Mouse (Mus musculus) spleen, adult 2 months (tissue): ENCODE results near the gene Sult1c2. TPM values are rescaled to one million over a fixed set of nuclear protein-coding genes. Genes with fewer than 3 reads are reported as not detected.
"Not testable (repeated sequence)": the region's sequence is repeated elsewhere in the genome, so short reads cannot be mapped to it uniquely, and the experiment has no call there.

Experiments used
- DNase-seq, 2 experiments: peaks; one replicate each; pipeline versions ENCODE4 v3.0.0 to v3.0.0-alpha.2; 2012 to 2021; ENCODE audit warnings: low spot score in 2 of 2, low read depth in 1 of 2
- H3K27ac ChIP-seq: fragments of 200-500 bp; 2 replicates; pipeline ENCODE4 v1.5.1; 2012; ENCODE audit warnings: low read length, inconsistent platforms; ENCODE audit not compliant: insufficient read depth
- H3K27me3 ChIP-seq: fragments of 200-500 bp; 2 replicates; pipeline ENCODE4 v1.6.1; 2012; ENCODE audit warnings: mild to moderate bottlenecking, moderate library complexity, low read length, inconsistent platforms; ENCODE audit not compliant: control insufficient read depth, insufficient read depth
- H3K36me3 ChIP-seq: fragments of 200-500 bp; 2 replicates; pipeline ENCODE4 v1.6.1; 2012; ENCODE audit warnings: mild to moderate bottlenecking, low read length, inconsistent platforms; ENCODE audit not compliant: control insufficient read depth, insufficient read depth
- H3K4me1 ChIP-seq: fragments of 200-500 bp; 2 replicates; pipeline ENCODE4 v1.6.1; 2011; ENCODE audit warnings: inconsistent platforms; ENCODE audit not compliant: control insufficient read depth, insufficient read depth, insufficient read length
- H3K4me3 ChIP-seq: fragments of 200-500 bp; 2 replicates; pipeline ENCODE4 v1.5.1; 2011; ENCODE audit warnings: mild to moderate bottlenecking, inconsistent platforms; ENCODE audit not compliant: insufficient read depth, insufficient read length; ENCODE audit errors: extremely low read depth
- CTCF ChIP-seq: fragments of 200-500 bp; IDR thresholded peaks from 2 replicates; pipeline ENCODE4 v1.5.1; 2011; ENCODE audit warnings: mild to moderate bottlenecking, inconsistent platforms; ENCODE audit not compliant: insufficient read depth, insufficient read length, insufficient replicate concordance; ENCODE audit errors: extremely low read depth
- POLR2A ChIP-seq: fragments of 200-500 bp; IDR thresholded peaks from 2 replicates; pipeline ENCODE4 v1.6.1; 2011; ENCODE audit warnings: low read depth, low read length, inconsistent platforms
- WGBS: fragments of 180-500 bp; shearing (Covaris S2); methylation state at CpG from one replicate; pipeline ENCODE4 v1.1.7; 2018; 5-methylcytosine and 5-hydroxymethylcytosine counted together
- polyA plus RNA-seq: library from polyadenylated mRNA; depleted of rRNA; stranded (reverse); fragments of >200 nt; gene quantifications from 2 replicates; pipeline ENCODE4 v1.2.3, GENCODE M21; 2012; rRNA removed

Gene Sult1c2
- 0.06 TPM in 1 of 2 replicates, not detected in the other for polyA plus RNA-seq

DNA sequence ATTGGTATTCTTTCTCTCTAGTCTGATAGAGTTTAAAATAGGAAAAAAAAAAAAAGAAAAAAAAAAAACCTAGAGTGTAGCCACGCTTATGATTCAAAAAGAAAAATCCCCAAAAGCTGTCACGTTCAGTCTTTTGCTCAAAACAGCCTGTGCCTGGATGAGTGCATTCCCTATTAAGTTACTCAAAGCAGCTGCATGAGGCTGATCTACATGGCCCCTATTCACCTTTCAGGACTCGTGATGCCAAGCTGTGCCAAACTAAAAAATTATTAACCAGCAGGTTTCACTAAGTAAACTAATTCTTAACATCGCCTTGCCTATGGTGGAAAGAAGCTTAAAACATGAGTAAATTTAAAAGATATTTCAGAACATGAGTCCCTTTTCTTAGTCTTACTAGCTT, at the start of gene Sult1c2:
TSS of gene Sult1c2 (minus strand) at position 134 of the 400 bp plus-strand sequence.
- Histone ChIP-seq H3K36me3 (no peaks in the 10 kb centered on the region), H3K4me3 (no peak within 1 kb of the TSS), H3K4me1 (no peaks in the 10 kb centered on the region), H3K27me3 (no peaks in the 10 kb centered on the region), H3K27ac (no peak within 1 kb of the TSS)
- no peak for DNase-seq
- no peak for TF ChIP-seq CTCF
- TF ChIP-seq POLR2A: no peak
- WGBS: 82% methylated on average over 4 of the region's 4 CpGs

DNA sequence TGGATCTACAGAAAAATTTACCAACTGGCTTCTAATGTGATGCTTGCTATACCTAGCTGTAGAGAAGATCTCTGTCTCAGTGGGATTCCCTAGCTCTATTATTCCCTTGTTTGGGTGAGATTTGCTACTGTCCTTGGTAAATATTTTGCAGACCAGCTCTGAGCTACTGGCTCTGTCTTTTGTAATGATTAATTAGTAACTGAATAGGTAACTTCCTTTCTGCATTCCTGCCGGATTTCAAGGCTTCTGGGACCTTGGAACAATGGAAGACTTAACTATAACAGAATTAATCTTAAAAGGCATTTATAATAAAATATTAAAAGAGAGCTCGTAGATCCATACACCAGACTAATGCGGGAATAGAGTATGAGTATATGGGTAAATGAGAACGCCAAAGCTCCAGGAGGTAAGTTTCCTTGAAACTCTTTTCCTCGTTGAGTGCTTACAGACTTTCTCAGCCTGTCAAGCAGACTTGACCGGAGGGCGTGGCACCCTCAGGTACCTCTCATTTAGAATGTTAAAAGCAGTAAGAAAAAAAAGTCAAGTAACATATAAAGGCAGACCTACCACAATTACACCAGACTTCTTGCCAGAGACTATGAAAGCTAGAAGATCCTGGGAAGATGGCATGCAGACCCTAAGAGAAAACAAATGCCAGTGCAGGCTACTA, 33.0 kb upstream of the Sult1c2 start:
- WGBS: 82% methylated on average over 7 of the region's 7 CpGs
- H3K27ac ChIP-seq, H3K4me1 ChIP-seq, DNase-seq, H3K27me3 ChIP-seq, H3K36me3 ChIP-seq, H3K4me3 ChIP-seq: not testable (repeated sequence)

DNA sequence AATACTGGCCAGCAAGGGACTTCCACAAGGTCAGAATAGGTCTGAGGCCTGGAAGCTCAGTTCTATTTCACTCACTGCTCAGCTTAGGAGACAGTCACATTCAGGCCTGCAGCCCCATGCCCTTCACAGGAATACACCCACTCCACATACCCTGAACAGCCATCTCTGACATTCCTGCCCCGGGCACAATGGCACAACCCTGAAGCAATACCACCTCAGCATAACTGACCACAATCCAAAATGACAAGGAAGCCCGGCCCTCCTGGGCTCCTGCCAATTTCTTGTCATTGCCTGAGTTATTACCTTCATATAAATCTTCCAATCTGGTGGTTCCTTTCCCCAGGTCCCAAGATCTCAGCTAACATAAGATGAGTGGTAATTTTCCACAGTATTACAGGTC, 28.3 kb upstream of the Sult1c2 start:
- no peak for DNase-seq
- H3K27me3 ChIP-seq: no peaks in the 10 kb centered on the region
- TF ChIP-seq POLR2A (no peak), CTCF (no peak)
- no peak overlapping the region for H3K27ac ChIP-seq
- 67% methylated on average over 2 of the region's 2 CpGs for WGBS
- H3K36me3 ChIP-seq: no peaks in the 10 kb centered on the region
- no peaks in the 10 kb centered on the region for H3K4me1 ChIP-seq
- no peak overlapping the region for H3K4me3 ChIP-seq

DNA sequence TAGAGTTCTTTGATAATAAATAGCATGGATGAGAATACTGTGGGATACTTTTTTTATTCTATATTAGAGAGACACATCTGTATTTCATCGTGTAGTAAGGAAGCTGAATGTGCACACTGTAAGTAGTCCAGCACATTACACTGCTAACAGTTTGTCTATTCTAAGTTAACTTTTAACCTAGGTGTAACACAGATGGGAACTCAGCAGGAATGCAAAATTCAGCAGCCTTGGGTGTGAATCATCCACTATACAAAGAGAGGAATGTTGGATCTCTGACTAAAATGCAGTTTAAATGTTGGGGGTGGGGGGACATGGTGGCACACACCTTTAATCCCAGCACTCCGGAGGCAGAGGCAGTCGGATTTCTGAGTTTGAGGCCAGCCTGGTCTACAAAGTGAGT, 26.1 kb upstream of the Sult1c2 start:
- Histone ChIP-seq H3K36me3 (no peaks in the 10 kb centered on the region), H3K4me3 (no peak overlapping the region), H3K27ac (no peak overlapping the region), H3K4me1 (no peaks in the 10 kb centered on the region), H3K27me3 (no peaks in the 10 kb centered on the region)
- TF ChIP-seq CTCF: no peak
- no peak for TF ChIP-seq POLR2A
- DNase-seq: no peak
- 83% methylated on average over 3 of the region's 3 CpGs for WGBS

DNA sequence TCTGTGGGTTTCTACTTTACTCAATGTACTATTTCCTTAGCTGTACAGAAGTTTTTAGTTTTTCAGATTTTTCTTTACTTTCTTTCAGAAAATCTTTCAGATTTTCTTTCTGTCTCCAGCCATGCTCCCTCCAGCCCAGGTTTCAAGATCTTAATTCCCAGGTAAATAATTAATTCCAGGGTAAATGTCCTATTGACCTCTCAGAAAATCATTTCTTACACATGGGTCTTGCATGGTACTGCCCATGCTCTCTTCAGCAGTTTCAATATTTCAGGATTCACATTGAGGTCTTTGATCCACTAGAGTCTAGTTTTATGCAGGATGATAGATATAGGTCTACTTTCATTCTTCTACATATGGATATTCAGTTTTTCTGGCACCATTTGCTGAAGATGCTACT, 23.8 kb upstream of the Sult1c2 start:
- no peaks in the 10 kb centered on the region for H3K36me3 ChIP-seq
- TF ChIP-seq CTCF (no peak), POLR2A (no peak)
- H3K4me3 ChIP-seq: no peak overlapping the region
- H3K27me3 ChIP-seq: no peaks in the 10 kb centered on the region
- no peak overlapping the region for H3K27ac ChIP-seq
- no peak for DNase-seq
- H3K4me1 ChIP-seq: no peaks in the 10 kb centered on the region

DNA sequence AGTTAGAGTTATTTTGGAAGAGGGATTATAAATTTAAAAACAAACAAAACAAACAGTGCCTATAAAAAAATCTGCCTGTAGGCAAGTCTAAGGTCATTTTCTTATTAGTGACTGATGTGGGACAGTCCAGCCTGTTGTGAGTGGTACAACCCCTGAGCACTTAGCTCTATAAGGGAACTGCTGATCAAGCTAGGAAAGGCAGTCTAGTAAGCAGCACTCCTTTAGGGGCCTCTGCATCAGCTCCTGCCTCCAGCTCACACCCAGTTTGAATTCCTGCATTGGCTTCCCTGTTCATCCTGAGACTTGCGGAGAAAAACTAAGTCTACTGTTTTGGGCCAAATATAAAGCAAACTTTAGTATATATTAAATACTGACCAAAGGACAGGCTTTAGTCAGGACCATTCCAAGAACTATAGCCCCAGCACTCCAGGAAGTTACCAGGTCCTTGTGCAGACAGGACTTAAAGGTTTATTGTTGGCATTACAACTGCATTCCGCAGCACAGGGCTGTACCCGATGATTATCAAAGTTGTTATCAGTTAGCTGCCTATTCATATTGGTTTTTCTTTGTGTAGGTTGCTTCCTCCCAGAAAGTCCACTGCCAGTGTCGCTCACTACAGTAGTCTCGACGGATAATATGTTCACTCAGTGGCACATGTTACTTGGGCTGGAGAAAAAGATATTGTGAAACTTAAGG, 19.3 kb upstream of the Sult1c2 start:
- no peaks in the 10 kb centered on the region for H3K4me1 ChIP-seq
- TF ChIP-seq CTCF: no peak
- DNase-seq: no peak
- no peaks in the 10 kb centered on the region for H3K27me3 ChIP-seq
- no peak overlapping the region for H3K27ac ChIP-seq
- WGBS: 57% methylated on average over 6 of the region's 6 CpGs
- H3K36me3 ChIP-seq: no peaks in the 10 kb centered on the region
- H3K4me3 ChIP-seq: no peak overlapping the region

- TF ChIP-seq POLR2A (no peak), CTCF (no peak)
- Histone ChIP-seq H3K36me3 (no peaks in the 10 kb centered on the region), H3K4me3 (no peak overlapping the region), H3K27me3 (no peaks in the 10 kb centered on the region), H3K27ac (no peak overlapping the region), H3K4me1 (no peaks in the 10 kb centered on the region)
- no peak for DNase-seq
Observed at GRCm38 (mm10) chr17:53860548-53860947, 14.4 kb upstream of the Sult1c2 start.
